Mouse (Mus musculus) MEL (cell line): ENCODE data around the gene Washc3. TPM values are rescaled to one million over a fixed set of nuclear protein-coding genes. Genes with fewer than 3 reads are reported as not detected.

ENCODE experiments used
- DNase-seq: peaks from one replicate; pipeline ENCODE4 v3.0.0; 2011; ENCODE audit warnings: low read depth, low spot score
- H3K27ac ChIP-seq: 2 replicates; pipeline ENCODE4 v1.5.1; 2012; ENCODE audit warnings: low read depth, mild to moderate bottlenecking, control low read depth, low read length, moderate library complexity; ENCODE audit not compliant: control insufficient read depth
- H3K27me3 ChIP-seq, 2 experiments: fragments of 150-350 bp in 1 of 2; sonication (generic) in 1 of 2; 2 replicates each; pipeline ENCODE4 v1.6.1; 2012; ENCODE audit warnings: low read length in 2 of 2, mild to moderate bottlenecking in 2 of 2, improper control_type of control experiment in 1 of 2, moderate library complexity in 1 of 2; ENCODE audit not compliant: insufficient read depth in 2 of 2, control insufficient read depth in 1 of 2
- H3K36me3 ChIP-seq, 2 experiments: 2 replicates each; pipeline ENCODE4 v1.6.1; 2012 to 2014; ENCODE audit warnings: low read length in 2 of 2, improper control_type of control experiment in 1 of 2, inconsistent platforms in 1 of 2, mild to moderate bottlenecking in 1 of 2; ENCODE audit not compliant: insufficient read depth in 2 of 2, control insufficient read depth in 1 of 2
- H3K4me1 ChIP-seq, 2 experiments: fragments of 150-350 bp in 1 of 2; sonication (generic) in 1 of 2; 2 replicates each; pipeline ENCODE4 v1.6.1; 2012; ENCODE audit warnings: low read length in 2 of 2, improper control_type of control experiment in 1 of 2, mild to moderate bottlenecking in 1 of 2; ENCODE audit not compliant: insufficient read depth in 2 of 2, control insufficient read depth in 1 of 2
- H3K4me3 ChIP-seq, 2 experiments: fragments of 150-350 bp in 1 of 2; sonication (generic) in 1 of 2; 2 replicates each; pipeline ENCODE4 v1.5.1; 2012; ENCODE audit warnings: low read depth in 2 of 2, low read length in 2 of 2, mild to moderate bottlenecking in 2 of 2, moderate library complexity in 2 of 2, control low read depth in 1 of 2, improper control_type of control experiment in 1 of 2; ENCODE audit not compliant: control insufficient read depth in 1 of 2, insufficient read depth in 1 of 2
- H3K79me2 ChIP-seq: 2 replicates; pipeline ENCODE4 v1.6.1; 2012; ENCODE audit warnings: mild to moderate bottlenecking, low read length, moderate library complexity; ENCODE audit not compliant: control insufficient read depth, poor library complexity, insufficient read depth
- H3K9ac ChIP-seq: 2 replicates; pipeline ENCODE4 v1.6.1; 2012; ENCODE audit warnings: low read depth, mild to moderate bottlenecking, control low read depth, low read length, moderate library complexity; ENCODE audit not compliant: control insufficient read depth, poor library complexity, severe bottlenecking
- H3K9me3 ChIP-seq: fragments of 150-350 bp; sonication (generic); replicated peaks from 2 replicates; pipeline ENCODE4 v1.6.1; 2012; ENCODE audit warnings: mild to moderate bottlenecking, low read length, improper control_type of control experiment, moderate library complexity; ENCODE audit not compliant: insufficient read depth
- CHD1 ChIP-seq: IDR thresholded peaks from 2 replicates; pipeline ENCODE4 v1.6.1; 2012; ENCODE audit warnings: low read depth, mild to moderate bottlenecking, inconsistent platforms, low read length, improper control_type of control experiment
- E2F4 ChIP-seq: IDR thresholded peaks from 2 replicates; pipeline ENCODE4 v1.6.1; 2011; ENCODE audit warnings: low read depth, low read length, improper control_type of control experiment, borderline replicate concordance
- ELF1 ChIP-seq: IDR thresholded peaks from 2 replicates; pipeline ENCODE4 v1.6.1; 2014; ENCODE audit warnings: low read depth, mild to moderate bottlenecking, inconsistent platforms, low read length, improper control_type of control experiment, moderate library complexity
- EP300 ChIP-seq, 2 experiments: IDR thresholded peaks; 2 replicates each; pipeline ENCODE4 v1.6.1; 2011; ENCODE audit warnings: improper control_type of control experiment in 2 of 2, low read length in 2 of 2, low read depth in 1 of 2, mild to moderate bottlenecking in 1 of 2
- ETS1 ChIP-seq: IDR thresholded peaks from 2 replicates; pipeline ENCODE4 v1.6.1; 2012; ENCODE audit warnings: low read depth, mild to moderate bottlenecking, inconsistent platforms, low read length, improper control_type of control experiment, moderate library complexity
- JUND ChIP-seq: IDR thresholded peaks from 2 replicates; pipeline ENCODE4 v1.6.1; 2011; ENCODE audit warnings: low read depth, mild to moderate bottlenecking, improper control_type of control experiment, low read length
- MAFK ChIP-seq: IDR thresholded peaks from 2 replicates; pipeline ENCODE4 v1.6.1; 2011; ENCODE audit warnings: low read depth, mild to moderate bottlenecking, low read length, improper control_type of control experiment, borderline replicate concordance
- MAX ChIP-seq: IDR thresholded peaks from 2 replicates; pipeline ENCODE4 v1.6.1; 2011; ENCODE audit warnings: low read length, improper control_type of control experiment
- MEF2A ChIP-seq: IDR thresholded peaks from 2 replicates; pipeline ENCODE4 v1.6.1; 2014; ENCODE audit warnings: low read depth, mild to moderate bottlenecking, inconsistent platforms, low read length, improper control_type of control experiment; ENCODE audit not compliant: poor library complexity, insufficient replicate concordance, severe bottlenecking; ENCODE audit errors: extremely low read depth
- NELFE ChIP-seq: IDR thresholded peaks from 2 replicates; pipeline ENCODE4 v1.6.1; 2011; ENCODE audit warnings: low read depth, low read length, improper control_type of control experiment
- POLR2A ChIP-seq, 2 experiments: IDR thresholded peaks; 2 replicates each; pipeline ENCODE4 v1.6.1; 2011 to 2012; ENCODE audit warnings: low read length in 2 of 2, mild to moderate bottlenecking in 2 of 2, control low read depth in 1 of 2, improper control_type of control experiment in 1 of 2, low read depth in 1 of 2, moderate library complexity in 1 of 2; ENCODE audit not compliant: control insufficient read depth in 1 of 2, insufficient read depth in 1 of 2, poor library complexity in 1 of 2
- POLR2AphosphoS2 ChIP-seq: IDR thresholded peaks from 2 replicates; pipeline ENCODE4 v1.6.1; 2011; ENCODE audit warnings: low read length, improper control_type of control experiment
- POLR2AphosphoS5 ChIP-seq: IDR thresholded peaks from 2 replicates; pipeline ENCODE4 v1.6.1; 2012; ENCODE audit warnings: low read depth, borderline replicate concordance, mild to moderate bottlenecking, inconsistent platforms, low read length, moderate library complexity, mixed read lengths
- RAD21 ChIP-seq: IDR thresholded peaks from 2 replicates; pipeline ENCODE4 v1.6.1; 2011; ENCODE audit warnings: mild to moderate bottlenecking, low read depth, low read length, improper control_type of control experiment
- RCOR1 ChIP-seq: IDR thresholded peaks from 2 replicates; pipeline ENCODE4 v1.6.1; 2012; ENCODE audit warnings: low read depth, mild to moderate bottlenecking, inconsistent platforms, low read length, improper control_type of control experiment
- TAL1 ChIP-seq: IDR thresholded peaks from 2 replicates; pipeline ENCODE4 v1.6.1; 2012; ENCODE audit warnings: mild to moderate bottlenecking, inconsistent platforms, low read length, moderate library complexity, mixed read lengths
- TCF12 ChIP-seq: IDR thresholded peaks from 2 replicates; pipeline ENCODE4 v1.6.1; 2014; ENCODE audit warnings: low read depth, mild to moderate bottlenecking, inconsistent platforms, low read length, improper control_type of control experiment, moderate library complexity
- UBTF ChIP-seq: IDR thresholded peaks from 2 replicates; pipeline ENCODE4 v1.6.1; 2012; ENCODE audit warnings: low read depth, mild to moderate bottlenecking, inconsistent platforms, low read length, improper control_type of control experiment, moderate library complexity, borderline replicate concordance; ENCODE audit not compliant: insufficient read depth
- USF1 ChIP-seq: IDR thresholded peaks from 2 replicates; pipeline ENCODE4 v1.6.1; 2014; ENCODE audit warnings: low read depth, mild to moderate bottlenecking, inconsistent platforms, low read length, improper control_type of control experiment, moderate library complexity
- USF2 ChIP-seq, 2 experiments: IDR thresholded peaks; 2 replicates each; pipeline ENCODE4 v1.6.1; 2011 to 2012; ENCODE audit warnings: improper control_type of control experiment in 2 of 2, low read length in 2 of 2, borderline replicate concordance in 1 of 2, inconsistent platforms in 1 of 2, low read depth in 1 of 2, mild to moderate bottlenecking in 1 of 2; ENCODE audit not compliant: insufficient read depth in 1 of 2
- ZC3H11A ChIP-seq: IDR thresholded peaks from 2 replicates; pipeline ENCODE4 v1.6.1; 2012; ENCODE audit warnings: low read depth, mild to moderate bottlenecking, inconsistent platforms, low read length, improper control_type of control experiment
- polyA plus RNA-seq, 2 experiments: library from polyadenylated mRNA; stranded (reverse) in 1 of 2; unstranded in 1 of 2; fragments of >175 nt in 1 of 2; fragments of >200 nt in 1 of 2; gene quantifications; 2 replicates each; pipeline versions ENCODE4 v1.2.1 to v1.2.4; 2012; ENCODE audit warnings: low replicate concordance in 2 of 2, low read depth in 1 of 2; ENCODE audit not compliant: insufficient read length in 2 of 2, insufficient read depth in 1 of 2, missing spikeins in 1 of 2
- total RNA-seq: library from RNA; depleted of rRNA; stranded (reverse); fragments of 300-350 nt; gene quantifications from 2 replicates; pipeline ENCODE4 v1.2.3, GENCODE M21; 2012

The Washc3 gene
- total and polyA plus RNA-seq, 3 experiments, result 40.2 to 41.4 TPM; not detected in 1

GRCm38 (mm10) chr10:88225421-88225820, 24.5 kb downstream of the Washc3 start:
- Histone ChIP-seq H3K4me3 (no peak overlapping the region), H3K27ac (no peak overlapping the region), H3K79me2 (no peaks in the 10 kb centered on the region), H3K9me3 (no peaks in the 10 kb centered on the region), H3K9ac (no peak overlapping the region), H3K27me3 (no peaks in the 10 kb centered on the region), H3K36me3 (peaks cover 0 to 2% of the 10 kb centered on the region in 2 experiments; a peak in 2 of 4 replicates), H3K4me1 (peaks cover 0 to 4% of the 10 kb centered on the region in 2 experiments; a peak in 2 of 4 replicates)
- TF ChIP-seq USF1, result no peak
- no peak for TF ChIP-seq POLR2AphosphoS5
- no peak for TF ChIP-seq MAX
- TF ChIP-seq JUND, result no peak
- no peak for TF ChIP-seq POLR2A (IDR thresholded peaks at IDR 0.05; ENCODE audit: control insufficient read depth in 1 of 2, insufficient read depth in 1 of 2, low read depth in 1 of 2, low read length in 2 of 2, poor library complexity in 1 of 2)
- no peak for TF ChIP-seq USF2 (IDR thresholded peaks at IDR 0.05; ENCODE audit: borderline replicate concordance in 1 of 2, insufficient read depth in 1 of 2, low read depth in 1 of 2, low read length in 2 of 2)
- TF ChIP-seq NELFE, result no peak
- TF ChIP-seq ELF1, result no peak
- no peak for TF ChIP-seq E2F4
- no peak for TF ChIP-seq CHD1
- TF ChIP-seq MEF2A, result no peak
- no peak for TF ChIP-seq TCF12
- no peak for TF ChIP-seq POLR2AphosphoS2
- TF ChIP-seq ZC3H11A, result no peak
- TF ChIP-seq MAFK, result no peak
- TF ChIP-seq UBTF, result no peak
- TF ChIP-seq ETS1, result no peak
- TF ChIP-seq RCOR1, result no peak
- TF ChIP-seq EP300 (IDR thresholded peaks at IDR 0.05; ENCODE audit: low read depth in 1 of 2, low read length in 2 of 2), result no peak
- TF ChIP-seq RAD21, result no peak
- DNase-seq, result no peak

- TF ChIP-seq EP300 (IDR thresholded peaks at IDR 0.05; ENCODE audit: low read depth in 1 of 2, low read length in 2 of 2) (no peak), TAL1 (no peak), UBTF (no peak)
- H3K27me3 ChIP-seq, result no peaks in the 10 kb centered on the region
- H3K36me3 ChIP-seq, result no peaks in the 10 kb centered on the region
- no peak for DNase-seq
- H3K79me2 ChIP-seq, result no peaks in the 10 kb centered on the region
- no peaks in the 10 kb centered on the region for H3K9me3 ChIP-seq
- H3K4me1 ChIP-seq, result no peaks in the 10 kb centered on the region
- H3K4me3 ChIP-seq, result no peak overlapping the region
- H3K27ac ChIP-seq, result no peak overlapping the region
- H3K9ac ChIP-seq, result no peak overlapping the region
These were observed 27.1 kb downstream of the Washc3 start for GRCm38 (mm10) chr10:88227962-88228361.
